Mouse (Mus musculus): ENCODE data around the gene Rec8.

Gene Rec8

GRCm38 (mm10) chr14:55592226-55592625 lies 25.6 kb upstream of the Rec8 start:
- no peak for DNase-seq (ENCODE audit: extremely low spot score, low spot score)

- DNase-seq (ENCODE audit: extremely low spot score, low spot score): no peak
These were observed 21.7 kb upstream of the Rec8 start for GRCm38 (mm10) chr14:55596036-55596690.

GRCm38 (mm10) chr14:55598521-55599390 lies 19.1 kb upstream of the Rec8 start:
- DNase-seq (ENCODE audit: extremely low spot score, low spot score): no peak

GRCm38 (mm10) chr14:55603271-55603632 lies 14.6 kb upstream of the Rec8 start, which contains the start of gene Irf9:
Irf9 (plus strand) TSS chr14:55603571.
- no peak for DNase-seq (ENCODE audit: extremely low spot score, low spot score)

- peak; percentile 76 for DNase-seq (ENCODE audit: extremely low spot score, low spot score)
These were observed 13.9 kb upstream of the Rec8 start for GRCm38 (mm10) chr14:55603633-55604576.

GRCm38 (mm10) chr14:55604823-55605222 lies 13.0 kb upstream of the Rec8 start:
- no peak for DNase-seq (ENCODE audit: extremely low spot score, low spot score)

- DNase-seq (ENCODE audit: extremely low spot score, low spot score): no peak
These were observed 11.9 kb upstream of the Rec8 start for GRCm38 (mm10) chr14:55605743-55606459.

GRCm38 (mm10) chr14:55608339-55608738 lies 9.5 kb upstream of the Rec8 start:
- DNase-seq (ENCODE audit: extremely low spot score, low spot score): no peak

GRCm38 (mm10) chr14:55613346-55613745 lies 4.5 kb upstream of the Rec8 start:
- DNase-seq (ENCODE audit: extremely low spot score, low spot score): no peak

- no peak for DNase-seq (ENCODE audit: extremely low spot score, low spot score)
These were observed 3.2 kb upstream of the Rec8 start for GRCm38 (mm10) chr14:55614565-55615178.

GRCm38 (mm10) chr14:55615876-55616275 lies 2.0 kb upstream of the Rec8 start:
- DNase-seq (ENCODE audit: extremely low spot score, low spot score): no peak

- DNase-seq (ENCODE audit: extremely low spot score, low spot score): no peak
These were observed 993 bp upstream of the Rec8 start for GRCm38 (mm10) chr14:55616844-55617243.

GRCm38 (mm10) chr14:55618486-55619195 lies 804 bp downstream of the Rec8 start:
- no peak for DNase-seq (ENCODE audit: extremely low spot score, low spot score)

GRCm38 (mm10) chr14:55628077-55628827 lies 10.4 kb downstream of the Rec8 start:
- DNase-seq (ENCODE audit: extremely low spot score, low spot score): no peak

GRCm38 (mm10) chr14:55629312-55629711 lies 11.5 kb downstream of the Rec8 start:
- peak; percentile 24 for DNase-seq (ENCODE audit: extremely low spot score, low spot score)

- no peak for DNase-seq (ENCODE audit: extremely low spot score, low spot score)
These were observed 17.2 kb downstream of the Rec8 start for GRCm38 (mm10) chr14:55634874-55635522.

GRCm38 (mm10) chr14:55635523-55636007 lies 17.7 kb downstream of the Rec8 start, which contains the start of gene Ipo4:
Ipo4 (minus strand) TSS chr14:55635957.
- DNase-seq (ENCODE audit: extremely low spot score, low spot score): peak; percentile 92

- no peak for DNase-seq (ENCODE audit: extremely low spot score, low spot score)
These were observed 20.0 kb downstream of the Rec8 start, which contains the start of gene Gm49378 for GRCm38 (mm10) chr14:55637795-55638194. Gm49378 (minus strand) TSS chr14:55637895.
